ENCODE assay signal across 8 mouse cellular contexts in genomic region chr4:89875375-89876055, GRCm38 (mm10).
DNase-seq lines count a peak whose midpoint lies in the region; ATAC-seq and TF ChIP-seq lines count a peak whose summit lies in the region.
"Not testable (repeated sequence)": the region's sequence is repeated elsewhere in the genome, so short reads cannot be mapped to it uniquely, and the experiment has no call there.

No protein-coding gene starts in this region.

- not testable (repeated sequence) for H3K4me3 ChIP-seq in lung, postnatal 0 days (ENCODE audit: low read depth, low read length); neural tube, embryonic 14.5 days (ENCODE audit: low read depth, low read length)

- not testable (repeated sequence) for H3K9ac ChIP-seq in lung, postnatal 0 days (replicated peaks; ENCODE audit: low read depth); neural tube, embryonic 14.5 days (replicated peaks; ENCODE audit: low read depth, low read length)

- not testable (repeated sequence) for H3K27ac ChIP-seq in lung, postnatal 0 days (ENCODE audit: low read length); neural tube, embryonic 14.5 days (ENCODE audit: low read depth, low read length)

- 42% methylated on average over 7 of the region's 15 CpGs for WGBS in lung, postnatal 0 days
- 32% methylated on average over 6 of the region's 15 CpGs for WGBS in neural tube, embryonic 14.5 days

- H3K4me1 ChIP-seq in lung, postnatal 0 days (ENCODE audit: insufficient read depth, low read depth, low read length); neural tube, embryonic 14.5 days (ENCODE audit: control insufficient read depth, insufficient read depth, low read length): not testable (repeated sequence)

- not testable (repeated sequence) for TF ChIP-seq CTCF in lung, postnatal 0 days (IDR thresholded peaks at IDR 0.05)

- not testable (repeated sequence) for H3K4me2 ChIP-seq in lung, postnatal 0 days (replicated peaks; ENCODE audit: low read depth, low read length); neural tube, embryonic 14.5 days (ENCODE audit: low read depth, low read length)

- peak; percentile 8 for DNase-seq in adrenal gland, postnatal 10 days
- peak; percentile 48 for DNase-seq in embryo, embryonic 10.5 days (ENCODE audit: low spot score)
- peak; percentile 3 to 19 for DNase-seq in frontal cortex, postnatal 36 days (ENCODE audit: low spot score in 2 of 2)
- peak; percentile 3 to 7 for DNase-seq in layer of hippocampus, postnatal 14 days (ENCODE audit: low spot score in 2 of 2)
- DNase-seq in lung, postnatal 0 days (ENCODE audit: low spot score), result not testable (repeated sequence)
- DNase-seq in yolk sac, embryonic 10.5 days (ENCODE audit: low spot score), result peak; percentile 2

- peak; percentile 67 for ATAC-seq in inflammation-experienced regulatory T-cells, adult 6 months
- peak; percentile 19; the same call in 1 of the 2 replicates for ATAC-seq in lung, postnatal 0 days
- peak; percentile 92 for ATAC-seq in neural tube, embryonic 14.5 days (ENCODE audit: low read depth)

- H3K36me3 ChIP-seq in lung, postnatal 0 days (ENCODE audit: insufficient read depth, low read length); neural tube, embryonic 14.5 days (ENCODE audit: control insufficient read depth, insufficient read depth, low read length): not testable (repeated sequence)

- H3K9me3 ChIP-seq in lung, postnatal 0 days (ENCODE audit: low read length); neural tube, embryonic 14.5 days (ENCODE audit: control insufficient read depth, low read length): not testable (repeated sequence)

- not testable (repeated sequence) for H3K27me3 ChIP-seq in lung, postnatal 0 days (replicated peaks; ENCODE audit: insufficient read depth, low read length); neural tube, embryonic 14.5 days (ENCODE audit: control insufficient read depth, insufficient read depth, low read length)

- not testable (repeated sequence) for TF ChIP-seq EP300 in lung, postnatal 0 days (IDR thresholded peaks at IDR 0.05)

Comparison
In these comparisons a context has a peak if more than half of its experiments do, and no peak if none do; other contexts are left out.
1. ATAC-seq: peak in every context shown above with its lines; median percentile 92 in neural tube, embryonic 14.5 days; 67 in inflammation-experienced regulatory T-cells, adult 6 months; 19 in lung, postnatal 0 days.